Mouse (Mus musculus) hindbrain, embryonic 14.5 days (tissue): ENCODE measurements around the gene Chst8. TPM values are rescaled to one million over a fixed set of nuclear protein-coding genes. Genes with fewer than 3 reads are reported as not detected.
A peak's percentile ranks its signal among the peaks of the same experiment; 100 is the strongest.

Experiments
- ATAC-seq: fragments of 200-750 bp; cut with Nextera tagmentation; 2 replicates; pipeline ENCODE4 v1.8.0; 2017; ENCODE audit warnings: moderate number of reproducible peaks, mild to moderate bottlenecking, moderate TSS enrichment, moderate library complexity; ENCODE audit not compliant: low FRiP score
- DNase-seq: peaks from one replicate; pipeline ENCODE4 v3.0.0-alpha.2; 2015; ENCODE audit warnings: low spot score
- H3K27ac ChIP-seq: fragments of 300-500 bp; sonication (generic); 2 replicates; pipeline ENCODE4 v1.5.1; 2014; ENCODE audit warnings: mild to moderate bottlenecking, moderate library complexity
- H3K27me3 ChIP-seq: fragments of 300-500 bp; sonication (generic); 2 replicates; pipeline ENCODE4 v1.6.1; 2014; ENCODE audit warnings: mild to moderate bottlenecking, low read length, mixed read lengths; ENCODE audit not compliant: control insufficient read depth, insufficient read depth
- H3K36me3 ChIP-seq: fragments of 300-500 bp; sonication (generic); replicated peaks from 2 replicates; pipeline ENCODE4 v1.6.1; 2014; ENCODE audit not compliant: control insufficient read depth, insufficient read depth
- H3K4me1 ChIP-seq: fragments of 300-500 bp; sonication (generic); replicated peaks from 2 replicates; pipeline ENCODE4 v1.6.1; 2014; ENCODE audit warnings: antibody characterized with exemption, low read length, mixed read lengths; ENCODE audit not compliant: control insufficient read depth, insufficient read depth
- H3K4me2 ChIP-seq: fragments of 300-500 bp; sonication (generic); replicated peaks from 2 replicates; pipeline ENCODE4 v1.6.1; 2014; ENCODE audit warnings: mild to moderate bottlenecking, moderate library complexity
- H3K4me3 ChIP-seq: fragments of 300-500 bp; sonication (generic); replicated peaks from 2 replicates; pipeline ENCODE4 v1.5.1; 2014; ENCODE audit warnings: mild to moderate bottlenecking, low read length
- H3K9ac ChIP-seq: fragments of 300-500 bp; sonication (generic); 2 replicates; pipeline ENCODE4 v1.6.1; 2014
- H3K9me3 ChIP-seq: fragments of 300-500 bp; sonication (generic); 2 replicates; pipeline ENCODE4 v1.6.1; 2016; ENCODE audit warnings: low read length; ENCODE audit not compliant: control insufficient read depth
- WGBS: fragments of 180-500 bp; shearing (Covaris S2); extraction: QIAGEN DNeasy Blood & Tissue Kit; methylation state at CpG from one replicate; pipeline ENCODE4 v1.1.7; 2014; 5-methylcytosine and 5-hydroxymethylcytosine counted together
- polyA plus RNA-seq: library from polyadenylated mRNA; unstranded; fragments of >200 nt; fragmentation: Nextera tagmentation; extraction: Ambion mirVana; gene quantifications from 2 replicates; pipeline ENCODE4 v1.2.1, GENCODE M21; 2014

Gene Chst8
- polyA plus RNA-seq, 1 experiment from 2014 or later, result 8.5 TPM

DNA sequence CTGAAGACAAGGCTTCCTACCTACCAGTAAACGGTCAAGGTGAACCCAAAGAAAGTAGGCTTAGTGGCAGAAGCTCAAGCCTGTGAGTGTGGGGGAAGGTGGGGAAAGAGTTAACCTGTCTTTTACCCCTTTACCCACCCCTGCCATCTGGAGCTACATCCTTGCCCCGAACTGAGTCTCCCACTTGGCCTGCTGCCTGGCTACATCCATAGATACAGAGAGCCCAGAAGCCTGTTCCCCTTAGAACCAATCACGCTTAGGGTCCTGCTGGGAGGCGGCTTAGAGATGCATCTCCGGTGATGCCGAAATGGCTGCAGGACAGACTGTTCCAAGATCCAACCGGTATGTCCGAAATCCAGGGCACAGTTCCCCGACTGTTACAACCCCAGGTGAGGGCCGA lies 1.5 kb downstream of the Chst8 start:
- DNase-seq (no peak), ATAC-seq (no peak)
- Histone ChIP-seq H3K27ac (no peak overlapping the region), H3K9ac (peak overlapping the region; percentile 56), H3K27me3 (peaks cover 35% of the 10 kb centered on the region), H3K4me3 (peak overlapping the region; percentile 50), H3K4me1 (peaks cover 25% of the 10 kb centered on the region), H3K4me2 (peak overlapping the region; percentile 74), H3K36me3 (no peaks in the 10 kb centered on the region), H3K9me3 (no peaks in the 10 kb centered on the region)
- 5% methylated on average over 10 of the region's 10 CpGs for WGBS

DNA sequence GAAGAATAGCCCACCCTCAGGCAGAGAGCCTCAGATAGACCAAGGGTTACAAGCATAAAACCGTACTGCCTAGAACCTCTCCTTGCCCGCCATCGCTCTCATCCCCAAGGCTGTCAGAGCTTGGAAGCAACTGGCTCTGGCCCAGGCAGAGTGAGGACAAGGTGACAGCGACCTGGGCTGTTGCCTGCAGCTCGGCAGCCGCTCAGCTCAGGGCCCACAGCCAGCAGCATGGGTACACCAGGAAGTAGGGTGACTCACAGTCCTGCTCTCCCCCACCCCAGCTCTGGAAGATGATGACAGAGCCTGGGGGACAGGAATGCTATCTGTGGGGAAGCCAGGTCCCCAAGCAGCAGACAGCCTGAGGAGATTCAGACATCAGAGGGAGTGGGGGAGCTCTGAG lies 6.2 kb downstream of the Chst8 start:
- Histone ChIP-seq H3K4me1 (peaks cover 31% of the 10 kb centered on the region), H3K4me2 (no peak overlapping the region), H3K9ac (no peak overlapping the region), H3K36me3 (no peaks in the 10 kb centered on the region), H3K27ac (no peak overlapping the region), H3K4me3 (no peak overlapping the region), H3K27me3 (peaks cover 22% of the 10 kb centered on the region), H3K9me3 (no peaks in the 10 kb centered on the region)
- ATAC-seq (no peak), DNase-seq (no peak)
- WGBS, result 57% methylated on average over 6 of the region's 6 CpGs

DNA sequence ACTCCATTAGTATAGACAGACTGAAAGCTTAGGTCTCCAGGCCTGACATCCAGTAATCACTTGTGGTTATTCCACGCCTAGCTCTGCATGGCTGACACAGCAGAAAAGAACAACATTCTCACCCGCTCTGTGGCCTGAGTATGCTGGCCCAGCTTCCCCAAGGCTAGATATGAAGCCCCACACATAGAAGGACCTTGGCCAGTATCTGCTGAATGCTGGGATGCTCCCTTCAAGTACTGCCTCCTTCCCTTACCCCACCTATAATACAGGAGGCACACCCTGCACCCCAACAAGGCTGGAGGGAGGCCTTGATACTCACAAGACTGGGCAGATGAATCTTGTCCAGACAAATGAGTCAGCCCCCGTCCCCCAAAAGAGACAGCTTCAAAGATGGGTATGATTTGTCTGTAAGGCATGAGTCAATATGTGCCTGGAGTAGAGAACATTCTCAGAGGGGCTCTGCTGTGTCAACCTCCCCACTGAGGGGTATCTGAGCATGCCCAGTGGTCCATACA lies 6.8 kb downstream of the Chst8 start:
- H3K9me3 ChIP-seq, result no peaks in the 10 kb centered on the region
- DNase-seq (no peak), ATAC-seq (no peak)
- WGBS, result 84% methylated on average over 3 of the region's 3 CpGs
- H3K4me3 ChIP-seq, result no peak overlapping the region
- no peak overlapping the region for H3K9ac ChIP-seq
- peaks cover 26% of the 10 kb centered on the region for H3K4me1 ChIP-seq
- H3K4me2 ChIP-seq, result no peak overlapping the region
- H3K27ac ChIP-seq, result no peak overlapping the region; the same call in 1 of the 2 replicates
- no peaks in the 10 kb centered on the region for H3K36me3 ChIP-seq
- H3K27me3 ChIP-seq, result peaks cover 16% of the 10 kb centered on the region

DNA sequence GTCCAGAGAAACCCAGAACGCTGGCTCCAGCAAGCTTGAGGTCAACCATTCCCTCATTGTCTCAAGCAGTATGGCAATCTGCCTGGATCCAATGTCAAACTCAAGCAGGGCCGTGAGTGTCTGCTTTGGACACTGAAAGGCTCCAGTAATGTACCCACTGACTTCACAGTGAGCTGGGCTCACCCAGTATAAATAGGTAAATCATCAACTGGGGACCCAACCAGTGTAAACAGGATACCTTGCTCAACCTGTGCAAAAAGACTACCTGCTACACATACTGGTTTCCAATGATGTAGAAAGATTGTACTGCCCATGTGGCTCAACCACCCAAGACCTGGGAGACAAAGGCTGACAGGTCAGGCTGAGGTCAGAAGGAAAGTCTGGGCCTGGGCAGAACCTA lies 7.5 kb downstream of the Chst8 start:
- Histone ChIP-seq H3K4me2 (no peak overlapping the region), H3K36me3 (no peaks in the 10 kb centered on the region), H3K27me3 (peaks cover 9% of the 10 kb centered on the region; the same call in 1 of the 2 replicates), H3K4me3 (no peak overlapping the region), H3K4me1 (peaks cover 32% of the 10 kb centered on the region; the same call in 1 of the 2 replicates), H3K9me3 (no peaks in the 10 kb centered on the region), H3K27ac (peak overlapping the region; percentile 11; the same call in 1 of the 2 replicates), H3K9ac (no peak overlapping the region)
- WGBS, result 80% methylated on average over 2 of the region's 2 CpGs
- DNase-seq (no peak), ATAC-seq (no peak)

DNA sequence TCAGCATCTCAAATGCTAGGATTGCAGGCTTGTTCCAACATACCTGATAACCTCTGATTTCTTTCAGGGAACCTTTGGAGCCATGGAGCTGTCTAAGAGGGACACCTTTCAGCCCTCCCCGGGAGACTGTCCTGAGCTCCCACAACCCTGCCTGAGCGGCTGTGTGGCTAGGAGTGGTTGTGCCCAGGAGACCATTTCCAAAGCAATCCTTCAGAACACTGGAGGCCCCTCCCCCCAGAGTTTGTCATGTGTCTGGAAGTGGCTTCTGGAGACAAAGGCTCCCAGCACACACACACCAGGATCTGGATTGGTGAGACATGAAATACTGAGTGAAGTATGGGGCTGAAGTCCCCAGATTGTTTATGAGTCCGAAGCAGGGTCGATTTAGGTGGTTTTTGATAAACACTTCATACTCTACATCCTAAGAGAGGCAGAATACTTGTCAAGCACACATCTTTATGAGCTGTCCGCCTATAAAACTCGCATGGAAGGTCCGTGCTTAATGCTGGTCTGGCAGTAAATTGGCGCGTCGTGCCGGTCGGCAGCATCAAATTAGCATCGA lies 12.5 kb downstream of the Chst8 start:
- no peaks in the 10 kb centered on the region for H3K36me3 ChIP-seq
- no peaks in the 10 kb centered on the region for H3K27me3 ChIP-seq
- ATAC-seq (no peak), DNase-seq (no peak)
- WGBS, result 29% methylated on average over 13 of the region's 13 CpGs
- H3K4me1 ChIP-seq, result peaks cover 41% of the 10 kb centered on the region
- no peak overlapping the region for H3K4me3 ChIP-seq
- H3K9ac ChIP-seq, result no peak overlapping the region
- H3K27ac ChIP-seq, result 0 out of 2 replicates have a peak overlapping the region, but pooled peaks have one; percentile 16
- no peak overlapping the region for H3K4me2 ChIP-seq
- H3K9me3 ChIP-seq, result no peaks in the 10 kb centered on the region

DNA sequence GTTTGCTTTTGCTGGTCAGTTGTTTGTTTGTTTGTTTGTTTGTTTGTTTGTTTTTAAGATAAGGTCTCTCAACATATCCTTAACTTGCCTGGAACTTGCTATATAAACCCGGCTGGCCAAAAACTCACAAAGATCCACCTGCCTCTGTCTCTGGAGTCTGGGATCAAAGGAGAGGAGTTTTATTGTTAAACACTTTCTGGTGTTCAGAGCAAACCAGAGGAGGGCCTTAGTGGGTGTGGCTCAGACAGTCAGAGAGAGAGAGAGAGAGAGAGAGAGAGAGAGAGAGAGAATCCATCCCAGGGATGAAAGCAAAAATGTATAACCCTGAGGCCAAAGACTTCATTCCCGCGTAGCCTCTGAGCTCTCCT lies 13.1 kb downstream of the Chst8 start:
- H3K4me3 ChIP-seq, result no peak overlapping the region
- ATAC-seq, result no peak
- H3K9ac ChIP-seq, result no peak overlapping the region
- H3K9me3 ChIP-seq, result no peaks in the 10 kb centered on the region
- no peaks in the 10 kb centered on the region for H3K27me3 ChIP-seq
- H3K4me1 ChIP-seq, result peaks cover 35% of the 10 kb centered on the region
- no peaks in the 10 kb centered on the region for H3K36me3 ChIP-seq
- peak overlapping the region; percentile 62; the same call in 1 of the 2 replicates for H3K27ac ChIP-seq
- WGBS, result 31% methylated on average over 3 of the region's 3 CpGs
- H3K4me2 ChIP-seq, result 0 out of 2 replicates have a peak overlapping the region, but pooled peaks have one; percentile 15
- DNase-seq, result no peak

DNA sequence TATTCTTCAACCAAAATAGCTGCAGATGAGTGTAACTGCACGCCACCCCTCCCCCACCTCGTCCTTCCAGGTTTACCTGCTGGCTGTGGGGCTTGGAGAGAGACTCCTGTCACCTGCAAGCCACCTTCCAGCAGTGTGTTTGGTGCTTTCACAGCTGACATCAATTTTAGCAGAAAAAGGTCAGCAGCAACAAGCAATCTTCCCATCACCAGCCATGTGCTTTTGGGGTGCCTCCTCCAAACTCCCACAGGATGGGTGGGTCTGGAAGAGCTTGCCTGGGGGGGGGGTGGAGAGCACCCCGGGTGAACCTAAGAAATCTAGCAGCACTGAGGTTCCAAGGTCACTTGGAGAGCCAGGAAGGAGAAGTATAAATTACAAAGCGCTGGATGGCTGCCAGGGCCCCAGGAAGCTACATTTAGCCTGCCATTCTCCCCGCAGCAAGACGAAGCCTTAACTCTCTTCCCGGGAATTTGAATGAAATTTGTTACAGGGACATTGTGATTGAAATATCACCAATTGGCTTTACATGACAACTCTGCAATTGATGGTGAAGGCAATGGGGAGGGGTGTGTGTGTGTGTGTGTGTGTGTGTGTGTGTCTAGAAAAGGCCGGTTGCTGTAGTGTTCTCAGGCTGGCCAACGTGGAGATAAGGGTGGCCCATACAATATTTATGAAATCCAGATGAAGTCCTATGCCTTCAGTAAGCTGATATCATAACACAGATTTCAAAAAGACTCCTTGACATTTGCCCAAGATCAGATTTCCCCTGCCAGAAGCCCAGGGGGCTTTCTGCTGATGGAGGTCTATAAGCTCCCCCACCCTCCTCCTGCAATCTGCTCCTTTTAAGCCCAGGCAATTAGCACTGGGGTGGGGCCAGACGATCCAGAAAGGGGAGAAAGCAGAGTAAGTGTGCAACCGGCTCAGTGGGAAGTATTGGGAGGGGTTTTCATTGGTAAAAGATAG lies 13.8 kb downstream of the Chst8 start:
- H3K4me1 ChIP-seq, result peaks cover 32% of the 10 kb centered on the region
- H3K36me3 ChIP-seq, result no peaks in the 10 kb centered on the region
- H3K27me3 ChIP-seq, result no peaks in the 10 kb centered on the region
- 10% methylated on average over 11 of the region's 11 CpGs for WGBS
- peak overlapping the region; percentile 21 for H3K9ac ChIP-seq
- no peak overlapping the region for H3K4me3 ChIP-seq
- H3K27ac ChIP-seq, result peak overlapping the region; percentile 74
- H3K9me3 ChIP-seq, result no peaks in the 10 kb centered on the region
- ATAC-seq, result no peak
- DNase-seq, result peak; percentile 69
- H3K4me2 ChIP-seq, result peak overlapping the region; percentile 28

DNA sequence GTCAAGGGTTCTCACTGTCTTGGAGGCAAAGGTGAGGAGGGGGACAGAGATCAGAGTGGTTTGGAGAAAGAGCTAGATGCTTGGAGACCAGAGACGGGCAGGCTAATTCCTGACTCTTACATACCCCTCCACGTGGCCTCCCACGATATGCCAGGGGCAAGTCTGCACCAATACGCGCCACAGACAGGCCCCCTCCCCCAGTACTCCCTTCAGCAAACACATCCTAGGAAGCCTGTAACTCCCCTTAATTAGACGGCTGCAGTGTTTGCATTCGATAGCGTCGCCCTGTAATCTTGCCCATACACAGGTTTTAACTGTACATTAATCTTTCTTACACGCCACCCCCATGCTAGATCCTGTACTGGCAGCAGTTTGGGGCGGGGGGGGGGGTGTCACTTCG lies 14.5 kb downstream of the Chst8 start:
- Histone ChIP-seq H3K27ac (peak overlapping the region; percentile 74), H3K9me3 (no peaks in the 10 kb centered on the region), H3K4me1 (peaks cover 32% of the 10 kb centered on the region), H3K4me2 (peak overlapping the region; percentile 28), H3K9ac (peak overlapping the region; percentile 21), H3K27me3 (no peaks in the 10 kb centered on the region), H3K36me3 (no peaks in the 10 kb centered on the region), H3K4me3 (no peak overlapping the region)
- DNase-seq, result no peak
- WGBS, result 11% methylated on average over 12 of the region's 12 CpGs
- ATAC-seq, result peak; percentile 41; the same call in 1 of the 2 replicates

DNA sequence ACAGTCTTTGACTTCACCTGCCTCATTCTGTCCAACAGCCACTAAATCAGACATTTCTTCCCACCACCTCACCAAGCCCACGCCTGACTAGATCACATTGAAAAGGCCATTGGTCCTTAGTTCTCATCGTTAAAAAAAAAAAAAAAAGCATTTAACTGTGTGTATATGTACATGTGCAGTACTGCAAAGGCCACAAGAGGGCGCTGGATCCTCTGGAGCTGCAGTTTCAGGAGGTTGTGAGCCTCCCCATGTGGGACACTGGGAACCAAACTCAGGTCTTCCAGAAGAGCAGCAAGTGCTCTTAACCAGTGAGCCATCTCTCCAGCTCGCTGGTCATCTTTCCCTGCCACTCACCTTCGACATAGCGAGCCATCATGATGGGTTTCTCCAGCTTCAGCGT lies 22.1 kb downstream of the Chst8 start:
- WGBS, result 80% methylated on average over 7 of the region's 7 CpGs
- no peak overlapping the region for H3K9ac ChIP-seq
- no peaks in the 10 kb centered on the region for H3K4me1 ChIP-seq
- no peak overlapping the region for H3K4me3 ChIP-seq
- no peak overlapping the region for H3K27ac ChIP-seq
- H3K9me3 ChIP-seq, result no peaks in the 10 kb centered on the region
- H3K4me2 ChIP-seq, result no peak overlapping the region
- no peaks in the 10 kb centered on the region for H3K36me3 ChIP-seq
- DNase-seq (no peak), ATAC-seq (no peak)
- H3K27me3 ChIP-seq, result no peaks in the 10 kb centered on the region
